Mouse (Mus musculus) olfactory bulb, adult 2 months (tissue): ENCODE measurements around the gene Bves.

ENCODE experiments used
- CTCF ChIP-seq: fragments of 200-500 bp; IDR thresholded peaks from 2 replicates; pipeline ENCODE4 v1.5.1; 2012; ENCODE audit warnings: low read depth, mild to moderate bottlenecking, low read length, moderate library complexity; ENCODE audit not compliant: insufficient read depth
- POLR2A ChIP-seq: fragments of 200-500 bp; IDR thresholded peaks from 2 replicates; pipeline ENCODE4 v1.6.1; 2012; ENCODE audit warnings: mild to moderate bottlenecking, low read depth, low read length, moderate library complexity; ENCODE audit not compliant: insufficient read depth

DNA sequence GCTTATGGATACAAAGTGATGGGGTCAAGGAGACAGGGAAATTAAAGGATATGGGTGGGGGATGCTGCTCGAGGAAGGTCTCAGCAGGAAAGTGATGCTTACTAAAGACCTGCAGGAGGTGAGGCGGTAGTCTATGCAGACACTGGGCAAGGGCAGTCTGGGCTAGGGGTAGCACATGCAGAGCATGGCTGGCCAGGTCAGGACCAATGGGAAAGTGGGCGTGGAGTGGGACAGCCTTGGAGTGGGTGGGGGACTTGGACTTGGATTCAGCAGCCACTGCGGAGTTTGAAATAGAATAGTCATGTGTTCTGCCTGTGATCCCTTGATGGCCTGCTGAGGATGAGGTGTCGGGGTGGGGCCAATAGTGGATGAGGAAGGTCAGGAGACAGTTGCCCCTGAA lies 16.6 kb upstream of the Bves start:
- no peak for TF ChIP-seq CTCF
- TF ChIP-seq POLR2A = no peak
